Mouse (Mus musculus): Measurements from ENCODE around the gene Gm9044. TPM values are rescaled to one million over a fixed set of nuclear protein-coding genes. Genes with fewer than 3 reads are reported as not detected.

Gm9044 gene
- polyA plus RNA-seq (2012; rRNA removed), result not detected in 2 replicates

GRCm38 (mm10) chr10:118332308-118332707 lies at the start of gene Gm9044:
TSS of gene Gm9044 (minus strand) at chr10:118332408.

GRCm38 (mm10) chr10:118354005-118354404 lies 21.8 kb upstream of the Gm9044 start, which contains the start of gene Gm9049:
TSS of gene Gm9049 (minus strand) at chr10:118354105.

GRCm38 (mm10) chr10:118348579-118348978 lies 16.4 kb upstream of the Gm9044 start, which contains the start of gene Gm9048:
TSS of gene Gm9048 (minus strand) at chr10:118348679.

GRCm38 (mm10) chr10:118343155-118343554 lies 10.9 kb upstream of the Gm9044 start, which contains the start of gene Gm9046:
TSS of gene Gm9046 (minus strand) at chr10:118343255.

GRCm38 (mm10) chr10:118337731-118338130 lies 5.5 kb upstream of the Gm9044 start, which contains the start of gene Gm9045:
TSS of gene Gm9045 (minus strand) at chr10:118337831.

GRCm38 (mm10) chr10:118326869-118327268 lies 5.3 kb downstream of the Gm9044 start, which contains the start of gene Gm9040:
TSS of gene Gm9040 (minus strand) at chr10:118326969.

GRCm38 (mm10) chr10:118294938-118295337 lies 37.3 kb downstream of the Gm9044 start, which contains the start of gene Iltifb:
TSS of gene Iltifb (minus strand) at chr10:118295038.

Other genes starting within 250 kb of the Gm9044 start
- gene Mdm1, start 190.6 kb downstream of the Gm9044 start, polyA plus RNA-seq (2012; rRNA removed), result 7.0 and 8.6 TPM in 2 replicates
- gene Il22, start 127.5 kb downstream of the Gm9044 start, polyA plus RNA-seq (2012; rRNA removed), result not detected in 2 replicates
- gene Gm32717, start 91.6 kb downstream of the Gm9044 start, polyA plus RNA-seq (2012; rRNA removed), result 0.01 TPM in 1 of 2 replicates, not detected in the other
- gene Gm32802, start 73.7 kb downstream of the Gm9044 start, polyA plus RNA-seq (2012; rRNA removed), result 0.01 TPM in 1 of 2 replicates, not detected in the other
- not detected in 2 replicates for gene Iltifb, start 37.4 kb downstream of the Gm9044 start, polyA plus RNA-seq (2012; rRNA removed)
- gene Gm9040, start 5.4 kb downstream of the Gm9044 start, polyA plus RNA-seq (2012; rRNA removed), result not detected in 2 replicates
- gene Gm9045, start 5.4 kb upstream of the Gm9044 start, polyA plus RNA-seq (2012; rRNA removed), result 0.02 TPM in 1 of 2 replicates, not detected in the other
- not detected in 2 replicates for gene Gm9046, start 10.8 kb upstream of the Gm9044 start, polyA plus RNA-seq (2012; rRNA removed)
- not detected in 2 replicates for gene Gm9048, start 16.3 kb upstream of the Gm9044 start, polyA plus RNA-seq (2012; rRNA removed)
- 0.02 TPM in 1 of 2 replicates, not detected in the other for gene Gm9049, start 21.7 kb upstream of the Gm9044 start, polyA plus RNA-seq (2012; rRNA removed)
- 0.02 TPM in 1 of 2 replicates, not detected in the other for gene Ifng, start 108.6 kb upstream of the Gm9044 start, polyA plus RNA-seq (2012; rRNA removed)

Measured in liver, embryonic 14 days (tissue).